Mouse (Mus musculus): Measurements from ENCODE around the gene Traf3. TPM values are rescaled to one million over a fixed set of nuclear protein-coding genes. Genes with fewer than 3 reads are reported as not detected.

Traf3 gene
- polyA plus RNA-seq, 1 experiment from 2014 or later: 23.4 TPM

DNA sequence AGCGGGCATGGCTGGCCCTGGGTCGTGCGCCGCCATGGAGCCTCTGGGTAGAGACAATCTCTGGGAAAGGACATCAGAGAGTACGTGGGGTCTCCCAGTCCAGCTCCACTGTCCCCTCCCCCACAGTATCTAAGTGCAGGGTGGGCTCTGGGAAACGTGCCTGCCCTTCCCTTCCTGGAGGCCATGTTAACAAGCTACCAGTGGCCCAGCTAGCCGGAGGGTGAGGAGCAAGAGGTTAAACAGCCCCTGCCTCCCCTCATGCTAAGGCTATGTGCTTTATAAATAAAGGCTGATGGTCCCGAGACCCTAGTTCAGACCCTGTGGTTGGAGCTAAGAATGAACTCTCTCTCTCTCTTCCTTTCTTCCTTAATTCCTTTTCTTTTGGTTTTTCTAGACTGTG lies 105.8 kb downstream of the Traf3 start:
- Histone ChIP-seq H3K27ac (no peak overlapping the region), H3K9me3 (replicated peaks) (no peaks in the 10 kb centered on the region), H3K9ac (no peak overlapping the region), H3K4me3 (no peak overlapping the region), H3K36me3 (no peaks in the 10 kb centered on the region), H3K4me2 (replicated peaks) (no peak overlapping the region), H3K4me1 (peaks cover 23% of the 10 kb centered on the region), H3K27me3 (peaks cover 81% of the 10 kb centered on the region)
- WGBS: 24% methylated on average over 8 of the region's 8 CpGs
- no peak for ATAC-seq (ENCODE audit: low FRiP score)

DNA sequence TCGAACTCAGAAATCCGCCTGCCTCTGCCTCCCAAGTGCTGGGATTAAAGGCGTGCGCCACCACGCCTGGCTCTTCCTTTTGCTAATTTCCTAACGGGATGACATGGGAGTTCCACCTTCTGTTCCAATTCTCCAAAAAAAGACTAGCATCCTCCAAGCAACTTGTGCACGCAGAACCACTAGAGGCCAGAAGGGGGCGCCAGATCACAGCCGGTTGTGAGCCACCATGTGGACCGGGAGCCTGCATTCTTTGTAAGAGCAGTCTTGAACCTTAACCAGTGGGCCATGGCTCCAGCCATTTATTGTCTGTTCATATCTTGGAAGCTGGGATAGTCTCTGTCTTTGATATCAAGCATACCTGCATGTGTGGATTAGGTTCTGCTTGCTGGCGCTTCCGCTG lies 106.2 kb downstream of the Traf3 start:
- no peak overlapping the region for H3K27ac ChIP-seq
- H3K4me2 ChIP-seq (replicated peaks): no peak overlapping the region
- H3K27me3 ChIP-seq: peaks cover 85% of the 10 kb centered on the region
- 17% methylated on average over 12 of the region's 12 CpGs for WGBS
- no peak overlapping the region for H3K9ac ChIP-seq
- no peak for ATAC-seq (ENCODE audit: low FRiP score)
- peaks cover 23% of the 10 kb centered on the region for H3K4me1 ChIP-seq
- H3K36me3 ChIP-seq: no peaks in the 10 kb centered on the region
- no peak overlapping the region for H3K4me3 ChIP-seq
- H3K9me3 ChIP-seq (replicated peaks): no peaks in the 10 kb centered on the region

DNA sequence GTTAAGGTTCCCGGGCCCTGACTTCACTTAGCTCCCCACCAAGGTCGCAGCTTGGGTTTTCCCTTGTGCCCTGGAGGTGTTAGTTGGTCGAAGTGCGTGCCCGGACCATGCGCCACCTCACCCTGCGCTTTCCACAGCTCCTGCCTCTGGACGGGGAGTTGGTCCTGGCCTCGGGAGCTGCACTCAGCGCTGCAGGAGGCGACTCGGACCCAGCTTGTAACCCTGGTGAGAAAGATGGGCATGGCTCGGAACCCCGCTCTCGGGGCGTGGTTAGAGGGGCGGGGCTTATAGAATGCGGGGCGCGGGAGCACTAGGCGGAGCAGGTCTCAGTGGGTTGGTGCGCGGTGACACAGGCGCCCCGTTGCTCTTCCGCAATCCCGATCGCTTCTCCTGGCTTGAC lies 107.8 kb downstream of the Traf3 start:
- Histone ChIP-seq H3K4me1 (peaks cover 23% of the 10 kb centered on the region), H3K27me3 (peaks cover 85% of the 10 kb centered on the region), H3K4me2 (replicated peaks) (peak overlapping the region; percentile 74), H3K9ac (no peak overlapping the region), H3K4me3 (peak overlapping the region; percentile 39), H3K36me3 (no peaks in the 10 kb centered on the region), H3K27ac (no peak overlapping the region), H3K9me3 (replicated peaks) (0 out of 2 replicates have a peak, but pooled peaks cover 3% of the 10 kb centered on the region)
- peak; percentile 36; the same call in 1 of the 2 replicates for ATAC-seq (ENCODE audit: low FRiP score)
- 3% methylated on average over 27 of the region's 28 CpGs for WGBS

DNA sequence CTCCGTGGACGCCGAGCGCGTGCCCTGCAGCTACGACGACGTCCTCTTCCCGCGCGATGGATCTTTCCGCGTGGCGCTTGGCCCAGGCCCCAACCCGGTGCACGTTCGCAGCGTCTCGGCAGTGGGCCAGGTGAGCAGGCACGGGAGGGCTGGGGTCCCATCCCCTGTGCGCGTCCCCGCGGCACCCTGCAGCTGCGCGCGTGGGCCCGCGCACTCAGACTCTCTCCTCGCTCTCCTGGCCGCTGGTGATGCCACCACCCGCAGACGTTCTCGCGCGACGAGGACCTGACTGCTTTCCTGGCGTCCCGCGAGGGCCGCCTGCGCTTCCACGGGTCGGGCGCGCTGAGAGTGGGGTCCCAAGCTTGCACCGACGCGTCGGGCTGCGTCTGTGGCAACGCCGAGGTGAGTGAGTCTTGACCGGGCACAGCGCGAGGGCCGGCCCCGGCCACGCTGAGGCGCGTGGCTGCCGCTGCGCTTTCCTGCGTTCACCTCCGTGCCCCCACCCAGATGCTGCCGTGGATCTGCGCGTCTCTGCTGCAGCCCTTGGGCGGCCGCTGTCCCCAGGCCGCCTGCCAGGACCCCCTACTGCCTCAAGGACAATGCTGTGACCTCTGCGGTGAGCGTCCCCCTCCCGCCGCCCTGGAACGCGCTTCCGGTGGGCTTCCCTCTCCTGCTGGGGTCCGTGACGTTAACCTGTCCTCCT lies 108.4 kb downstream of the Traf3 start:
- 0 out of 2 replicates have a peak, but pooled peaks have one; percentile 11 for ATAC-seq (ENCODE audit: low FRiP score)
- no peak overlapping the region for H3K27ac ChIP-seq
- H3K36me3 ChIP-seq: no peaks in the 10 kb centered on the region
- 0 out of 2 replicates have a peak, but pooled peaks cover 3% of the 10 kb centered on the region for H3K9me3 ChIP-seq (replicated peaks)
- peak overlapping the region; percentile 40 for H3K9ac ChIP-seq
- WGBS: 2% methylated on average over 80 of the region's 80 CpGs
- H3K27me3 ChIP-seq: peaks cover 79% of the 10 kb centered on the region
- peak overlapping the region; percentile 74 for H3K4me2 ChIP-seq (replicated peaks)
- peak overlapping the region; percentile 39 for H3K4me3 ChIP-seq
- peaks cover 23% of the 10 kb centered on the region for H3K4me1 ChIP-seq

DNA sequence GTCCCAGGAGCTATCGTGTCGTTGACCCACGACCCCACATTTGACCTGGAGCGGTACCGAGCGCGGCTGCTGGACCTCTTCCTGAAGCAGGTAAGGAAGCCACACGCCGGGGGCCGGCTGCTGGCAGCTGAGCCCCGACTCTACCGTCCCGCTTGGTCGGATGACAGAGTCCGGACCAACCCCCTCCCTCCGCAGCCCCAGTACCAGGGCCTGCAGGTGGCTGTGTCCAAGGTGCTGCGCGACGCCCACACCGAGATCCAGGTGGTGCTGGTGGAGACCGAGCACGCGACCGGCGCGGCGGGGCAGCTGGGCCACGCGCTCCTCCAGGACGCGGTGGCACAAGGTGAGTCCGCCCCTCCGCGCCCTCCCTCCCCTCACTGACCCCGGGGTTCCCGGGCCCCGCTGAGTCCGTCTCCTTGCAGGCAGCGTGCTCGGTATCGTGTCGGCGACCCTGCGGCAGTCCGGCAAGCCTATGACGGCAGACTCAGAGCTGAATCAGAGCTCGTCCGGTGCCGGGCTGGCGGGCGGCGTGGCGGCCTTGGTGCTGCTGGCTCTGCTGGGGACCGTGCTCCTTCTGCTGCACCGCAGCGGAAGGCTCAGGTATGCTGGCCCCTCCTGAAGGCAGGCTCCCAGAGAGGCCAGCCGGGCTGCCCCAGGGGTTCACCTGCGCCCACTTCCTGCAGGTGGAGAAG lies 109.1 kb downstream of the Traf3 start:
- Histone ChIP-seq H3K27me3 (peaks cover 72% of the 10 kb centered on the region), H3K4me1 (peaks cover 23% of the 10 kb centered on the region), H3K4me2 (replicated peaks) (peak overlapping the region; percentile 74), H3K9ac (peak overlapping the region; percentile 40; the same call in 1 of the 2 replicates), H3K4me3 (peak overlapping the region; percentile 39), H3K9me3 (replicated peaks) (0 out of 2 replicates have a peak, but pooled peaks cover 3% of the 10 kb centered on the region), H3K36me3 (no peaks in the 10 kb centered on the region), H3K27ac (no peak overlapping the region)
- ATAC-seq (ENCODE audit: low FRiP score): no peak
- under 1% methylated on average over 58 of the region's 58 CpGs for WGBS

DNA sequence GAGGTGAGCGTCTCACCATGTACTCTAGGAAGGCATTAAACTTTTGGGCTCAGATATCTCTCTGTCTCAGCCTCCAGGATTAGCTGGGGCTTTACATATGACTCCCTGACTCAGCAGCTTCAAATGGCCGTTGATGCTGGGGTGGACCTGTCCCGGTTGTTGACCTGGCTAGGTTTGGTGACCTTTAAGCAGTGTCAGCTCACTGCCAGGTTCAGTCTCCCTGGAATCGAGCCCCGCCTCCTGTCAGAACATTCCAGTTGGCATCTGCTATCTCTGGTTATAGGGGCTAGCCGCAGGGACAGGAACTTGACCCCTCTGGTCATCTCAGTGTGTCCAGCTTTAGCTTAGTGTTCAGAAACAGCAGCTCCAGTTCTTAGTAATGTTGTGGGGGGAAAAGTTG lies 110.2 kb downstream of the Traf3 start:
- WGBS: 59% methylated on average over 6 of the region's 6 CpGs
- ATAC-seq (ENCODE audit: low FRiP score): no peak
- H3K27me3 ChIP-seq: peaks cover 61% of the 10 kb centered on the region
- no peak overlapping the region for H3K4me3 ChIP-seq
- H3K9me3 ChIP-seq (replicated peaks): 0 out of 2 replicates have a peak, but pooled peaks cover 3% of the 10 kb centered on the region
- no peak overlapping the region for H3K4me2 ChIP-seq (replicated peaks)
- no peaks in the 10 kb centered on the region for H3K36me3 ChIP-seq
- H3K4me1 ChIP-seq: peaks cover 20% of the 10 kb centered on the region
- H3K27ac ChIP-seq: no peak overlapping the region
- no peak overlapping the region for H3K9ac ChIP-seq

DNA sequence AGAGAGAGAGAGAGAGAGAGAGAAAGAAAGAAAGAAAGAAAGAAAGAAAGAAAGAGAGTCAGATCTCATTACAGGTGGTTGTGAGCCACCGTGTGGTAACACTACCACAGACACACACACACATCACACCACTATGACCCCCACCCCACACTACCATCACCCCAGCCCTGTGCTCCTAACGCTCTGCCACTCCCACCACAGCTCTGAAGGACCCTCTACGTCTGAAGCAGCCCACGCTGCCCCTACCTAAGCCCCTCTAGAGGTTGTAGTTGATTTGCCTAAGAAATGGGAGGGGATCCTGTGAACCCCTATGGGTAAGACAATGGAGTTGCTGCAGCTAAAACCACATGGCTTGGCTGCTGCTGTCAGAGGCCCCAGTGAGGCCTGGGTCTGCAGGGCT lies 117.4 kb downstream of the Traf3 start:
- H3K27ac ChIP-seq: no peak overlapping the region
- no peaks in the 10 kb centered on the region for H3K36me3 ChIP-seq
- 0 out of 2 replicates have a peak, but pooled peaks cover 2% of the 10 kb centered on the region for H3K9me3 ChIP-seq (replicated peaks)
- H3K4me3 ChIP-seq: no peak overlapping the region
- H3K4me1 ChIP-seq: peaks cover 15% of the 10 kb centered on the region
- H3K4me2 ChIP-seq (replicated peaks): no peak overlapping the region
- no peak overlapping the region for H3K9ac ChIP-seq
- no peak for ATAC-seq (ENCODE audit: low FRiP score)
- 66% methylated on average over 4 of the region's 4 CpGs for WGBS
- H3K27me3 ChIP-seq: no peaks in the 10 kb centered on the region

DNA sequence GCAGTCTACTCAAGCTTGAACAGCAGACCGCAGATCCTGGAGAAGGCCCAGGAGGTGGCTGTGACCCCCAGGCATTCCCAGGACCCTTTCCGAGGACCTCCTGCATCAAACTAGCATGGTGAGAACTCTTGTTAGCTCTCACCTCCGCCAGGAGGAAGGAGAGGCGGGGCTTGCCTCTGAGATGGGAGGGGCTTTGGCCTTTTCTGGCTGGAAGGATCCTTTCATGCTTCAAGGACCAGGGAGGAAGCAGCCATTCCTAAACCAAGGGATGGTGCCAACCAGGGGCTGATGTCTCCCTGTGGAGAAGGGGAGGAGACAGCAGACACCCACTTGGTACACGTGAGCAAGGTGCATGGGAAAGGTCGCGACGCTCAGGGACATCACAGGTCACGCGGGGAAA lies 118.4 kb downstream of the Traf3 start:
- H3K36me3 ChIP-seq: no peaks in the 10 kb centered on the region
- H3K4me2 ChIP-seq (replicated peaks): peak overlapping the region; percentile 20
- H3K27me3 ChIP-seq: no peaks in the 10 kb centered on the region
- H3K9me3 ChIP-seq (replicated peaks): no peaks in the 10 kb centered on the region
- no peak overlapping the region for H3K9ac ChIP-seq
- no peak overlapping the region for H3K27ac ChIP-seq
- WGBS: 23% methylated on average over 10 of the region's 10 CpGs
- H3K4me3 ChIP-seq: no peak overlapping the region
- ATAC-seq (ENCODE audit: low FRiP score): no peak
- peaks cover 15% of the 10 kb centered on the region for H3K4me1 ChIP-seq

DNA sequence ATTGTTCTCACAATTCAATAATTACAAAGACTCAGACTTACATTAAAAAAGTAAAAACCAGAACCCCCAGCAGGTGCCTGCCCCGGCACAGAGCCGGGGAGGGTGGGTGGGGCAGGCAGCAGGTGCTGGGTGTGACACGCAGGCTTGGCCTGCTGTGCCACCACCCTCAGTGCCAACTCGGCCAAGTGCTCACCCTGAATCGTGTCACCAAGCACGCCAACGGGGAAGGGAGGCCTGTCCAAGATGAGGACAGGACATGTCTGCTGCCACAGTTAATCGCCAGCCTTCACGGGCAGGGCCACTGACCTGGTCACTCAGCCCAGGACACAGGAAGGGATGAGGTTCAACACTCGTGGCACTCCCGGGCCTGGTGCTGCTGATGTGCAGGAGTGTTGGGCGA lies 126.9 kb downstream of the Traf3 start:
- no peak overlapping the region for H3K4me3 ChIP-seq
- H3K4me2 ChIP-seq (replicated peaks): no peak overlapping the region
- no peaks in the 10 kb centered on the region for H3K9me3 ChIP-seq (replicated peaks)
- peaks cover 80% of the 10 kb centered on the region for H3K36me3 ChIP-seq
- 94% methylated on average over 12 of the region's 12 CpGs for WGBS
- H3K27me3 ChIP-seq: no peaks in the 10 kb centered on the region
- ATAC-seq (ENCODE audit: low FRiP score): no peak
- no peak overlapping the region for H3K27ac ChIP-seq
- H3K9ac ChIP-seq: no peak overlapping the region
- no peaks in the 10 kb centered on the region for H3K4me1 ChIP-seq

DNA sequence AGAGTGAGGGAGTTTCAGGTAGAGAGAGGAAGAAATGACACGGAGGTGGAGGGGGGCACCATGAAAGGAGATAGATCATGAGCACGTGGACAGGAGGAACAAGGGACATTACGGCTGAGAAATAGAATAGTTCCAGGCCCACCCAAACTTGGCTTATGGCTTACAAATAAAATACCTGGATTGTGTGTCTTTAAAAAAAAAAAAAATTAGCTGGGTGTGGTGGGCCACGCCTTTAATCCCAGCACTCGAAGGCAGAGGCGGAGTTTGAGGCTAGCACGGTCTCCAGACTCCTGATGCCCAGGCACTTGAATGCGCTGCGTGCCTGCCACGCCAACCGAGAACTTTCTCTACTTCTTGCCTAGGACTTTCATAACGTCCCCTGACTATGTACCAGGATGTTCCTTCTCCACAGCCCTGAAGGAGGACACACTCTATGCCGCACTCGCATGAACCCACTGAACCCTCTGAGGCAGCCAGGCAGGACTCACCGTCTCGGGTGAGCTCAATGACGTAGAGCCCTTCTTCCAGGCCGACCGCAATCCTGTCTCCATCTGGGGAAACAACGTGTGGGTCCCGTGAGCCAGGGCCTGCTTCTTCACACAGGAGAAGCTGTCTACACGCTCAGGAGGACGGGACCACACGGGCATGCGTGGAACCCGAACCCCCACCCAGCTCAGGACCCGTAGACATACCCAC lies 135.3 kb downstream of the Traf3 start:
- Histone ChIP-seq H3K27ac (no peak overlapping the region), H3K4me2 (replicated peaks) (no peak overlapping the region), H3K9ac (no peak overlapping the region), H3K9me3 (replicated peaks) (no peaks in the 10 kb centered on the region), H3K36me3 (peaks cover 95% of the 10 kb centered on the region), H3K4me3 (no peak overlapping the region), H3K27me3 (no peaks in the 10 kb centered on the region), H3K4me1 (no peaks in the 10 kb centered on the region)
- 95% methylated on average over 27 of the region's 27 CpGs for WGBS
- no peak for ATAC-seq (ENCODE audit: low FRiP score)

DNA sequence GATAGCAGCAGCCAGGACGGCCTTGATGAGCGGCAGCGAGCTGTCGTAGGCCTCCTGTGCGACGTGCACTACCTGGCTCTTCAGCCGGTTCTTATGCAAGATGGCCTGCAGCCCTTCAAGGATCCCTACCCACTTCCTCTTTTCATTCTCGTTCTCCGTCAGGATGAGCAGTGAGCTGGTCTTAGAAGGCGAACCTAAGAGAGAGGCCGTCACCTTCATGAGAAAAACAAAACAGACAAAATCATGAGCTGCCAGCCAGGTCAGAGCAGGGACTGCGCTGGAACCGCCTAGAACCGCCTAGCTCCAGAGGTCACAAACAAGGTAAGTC lies 135.8 kb downstream of the Traf3 start:
- H3K27me3 ChIP-seq: no peaks in the 10 kb centered on the region
- no peak for ATAC-seq (ENCODE audit: low FRiP score)
- no peaks in the 10 kb centered on the region for H3K4me1 ChIP-seq
- H3K9me3 ChIP-seq (replicated peaks): no peaks in the 10 kb centered on the region
- no peak overlapping the region for H3K27ac ChIP-seq
- H3K36me3 ChIP-seq: peaks cover 95% of the 10 kb centered on the region
- no peak overlapping the region for H3K4me3 ChIP-seq
- no peak overlapping the region for H3K9ac ChIP-seq
- no peak overlapping the region for H3K4me2 ChIP-seq (replicated peaks)
- WGBS: 96% methylated on average over 14 of the region's 14 CpGs

DNA sequence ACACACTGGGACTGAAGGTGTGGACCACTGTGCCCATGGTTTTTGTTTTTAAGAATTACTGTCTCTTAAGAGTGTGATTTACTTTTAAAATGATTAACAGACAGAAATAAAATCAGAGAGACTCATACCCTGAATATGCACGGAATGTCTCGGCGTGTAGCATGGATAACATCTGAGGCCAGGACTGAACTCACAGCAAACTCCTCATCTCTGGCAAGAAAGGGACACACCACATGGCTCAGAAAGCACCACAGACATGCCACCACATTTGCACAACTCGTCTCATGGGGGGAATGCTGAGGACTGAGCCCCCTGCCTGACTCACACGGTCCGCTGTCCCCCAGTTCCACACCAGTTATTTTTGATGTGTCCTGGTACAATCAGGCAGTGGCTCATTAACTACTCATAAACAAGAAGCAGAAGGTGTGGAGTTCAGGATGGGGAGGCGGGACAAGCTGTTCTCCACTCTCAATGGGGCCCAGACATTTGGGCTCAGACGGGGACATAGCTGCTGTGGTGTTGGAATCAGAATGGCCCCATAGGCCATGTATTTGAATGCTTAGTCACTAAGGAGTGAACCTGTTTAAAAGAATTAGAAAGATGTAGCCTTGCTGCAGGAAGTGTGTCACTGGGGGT lies 137.7 kb downstream of the Traf3 start:
- WGBS: 93% methylated on average over 8 of the region's 8 CpGs
- Histone ChIP-seq H3K36me3 (peaks cover 93% of the 10 kb centered on the region), H3K27ac (no peak overlapping the region), H3K9ac (no peak overlapping the region), H3K4me3 (no peak overlapping the region), H3K9me3 (replicated peaks) (no peaks in the 10 kb centered on the region), H3K4me1 (no peaks in the 10 kb centered on the region), H3K27me3 (no peaks in the 10 kb centered on the region), H3K4me2 (replicated peaks) (no peak overlapping the region)
- no peak for ATAC-seq (ENCODE audit: low FRiP score)

Data from hindbrain, embryonic 12.5 days (tissue).